In the genomic region with DNA sequence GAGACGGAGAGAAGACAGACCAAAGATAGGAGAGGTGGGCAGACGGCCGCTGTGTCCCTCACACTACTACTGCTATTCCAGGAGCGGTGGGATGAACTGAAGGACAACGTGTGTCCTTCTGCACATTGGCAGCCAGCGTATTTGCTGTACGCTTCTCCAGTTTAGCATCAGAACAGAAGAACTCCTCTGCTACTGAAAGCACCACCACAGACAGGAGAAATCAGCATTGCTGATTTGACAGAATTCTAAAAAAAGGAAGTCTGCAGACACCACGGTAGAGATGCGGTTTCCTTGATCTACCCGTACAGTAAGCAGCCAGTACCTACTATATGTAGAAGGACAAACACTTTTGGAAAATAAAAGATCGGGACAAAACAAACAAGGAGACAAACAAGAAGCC, we compare ENCODE assay signal across 15 mouse cellular contexts. TPM values are rescaled to one million over a fixed set of nuclear protein-coding genes. Genes with fewer than 3 reads are reported as not detected.
DNase-seq lines count a peak whose midpoint lies in the region; ATAC-seq lines count a peak whose summit lies in the region.
"Had no signal": no experiment of that assay in that cellular context is flagged by ENCODE, and none has a peak within 500 bp of the region (broad histone marks: within the 10 kb centered on the region; RNA-seq: fewer than 3 reads in every experiment).

No protein-coding gene starts in this region.

- H3K9me3 ChIP-seq in forebrain, embryonic 16.5 days (ENCODE audit: control insufficient read depth, low read length) = no peaks in the 10 kb centered on the region
- H3K9me3 ChIP-seq: midbrain, embryonic 12.5 days; stomach, embryonic 15.5 days had no signal

- peak; percentile 29 for ATAC-seq in activated CD4-positive, CD25-positive, alpha-beta regulatory T cell, adult 4 months
- peak; percentile 53 for ATAC-seq in megakaryocyte, adult 5-6 weeks (ENCODE audit: poor library complexity, severe bottlenecking)
- ATAC-seq in forebrain, embryonic 16.5 days = no peak

- H3K27me3 ChIP-seq in forebrain, embryonic 16.5 days (replicated peaks; ENCODE audit: control insufficient read depth, insufficient read depth, low read length) = peaks cover 13% of the 10 kb centered on the region; the same call in 1 of the 2 replicates
- H3K27me3 ChIP-seq: stomach, embryonic 15.5 days had no signal

- H3K4me3 ChIP-seq in forebrain, embryonic 16.5 days (replicated peaks; ENCODE audit: low read length) = no peak overlapping the region
- H3K4me3 ChIP-seq: midbrain, embryonic 12.5 days; stomach, embryonic 15.5 days had no signal

- no peaks in the 10 kb centered on the region for H3K36me3 ChIP-seq in forebrain, embryonic 16.5 days (ENCODE audit: control insufficient read depth, insufficient read depth)
- H3K36me3 ChIP-seq: midbrain, embryonic 12.5 days; stomach, embryonic 15.5 days had no signal

- no peak overlapping the region for H3K27ac ChIP-seq in forebrain, embryonic 16.5 days (ENCODE audit: low read length)
- H3K27ac ChIP-seq: midbrain, embryonic 12.5 days; stomach, embryonic 15.5 days had no signal

- H3K4me1 ChIP-seq in forebrain, embryonic 16.5 days (replicated peaks; ENCODE audit: control insufficient read depth, insufficient read depth, low read length) = peaks cover 6% of the 10 kb centered on the region; the same call in 1 of the 2 replicates

- 93% methylated on average over 11 of the region's 11 CpGs for WGBS in forebrain, embryonic 16.5 days

- peak; percentile 76 for DNase-seq in heart, adult 11 months
- no peak for DNase-seq in heart, adult 8-10 months (ENCODE audit: low spot score)
- DNase-seq in 416B (ENCODE audit: low read depth) = peak; percentile 27
- no peak for DNase-seq in embryo, embryonic 11 days
- no peak for DNase-seq in embryo, embryonic 9.5 days (ENCODE audit: extremely low spot score)
- DNase-seq: adrenal gland, adult 8-10 months; B cell, adult 2 months; heart, postnatal 4 days; kidney, adult 11 months; lung, embryonic 14.5 days had no signal

- H3K9ac ChIP-seq in forebrain, embryonic 16.5 days (replicated peaks; ENCODE audit: low read depth, low read length) = no peak overlapping the region
- H3K9ac ChIP-seq: lung, embryonic 14.5 days; midbrain, embryonic 12.5 days; stomach, embryonic 15.5 days had no signal

- no peak overlapping the region for H3K4me2 ChIP-seq in forebrain, embryonic 16.5 days (ENCODE audit: low read length)
- H3K4me2 ChIP-seq: lung, embryonic 14.5 days; midbrain, embryonic 12.5 days; stomach, embryonic 15.5 days had no signal

RNA-seq across cellular contexts. Expression of a gene that starts 29.0 kb away (rescaled TPM):
- 10 to 100 TPM; 14.6 to 34.7 (median 21.5) TPM for total RNA-seq in heart, adult 8-10 months (2022)
- polyA plus RNA-seq in activated CD4-positive, CD25-positive, alpha-beta regulatory T cell, adult 4 months (2017; shearing (Covaris generic)) = 1 to 10 TPM in 1 of 2 experiments, under 1 TPM in 1; 0.75 to 1.3 TPM
- 0.22 and 0.73 TPM in 2 replicates for total RNA-seq in megakaryocyte, adult 5-6 weeks (2015)
- total RNA-seq in megakaryocyte, adult 5-6 weeks (2017) = 0.07 and 0.37 TPM in 2 replicates
- polyA plus RNA-seq in forebrain, embryonic 16.5 days (2015; fragmentation: Nextera tagmentation; extraction: Ambion mirVana) = 5.7 and 5.9 TPM in 2 replicates

Comparison
In these comparisons a context has a peak if more than half of its experiments do, and no peak if none do; other contexts are left out.
1. DNase-seq: peak in heart, adult 11 months (single experiment) and 416B (single experiment); none in heart, adult 8-10 months (single experiment), embryo, embryonic 11 days (single experiment) and embryo, embryonic 9.5 days (single experiment).
2. RNA of a gene that starts 29.0 kb away (total RNA-seq): 14.6 to 34.7 TPM in heart, adult 8-10 months; 0.07 to 0.73 TPM in megakaryocyte, adult 5-6 weeks; every median in the first group is over 4 times any median in the second.